ENCODE assay signal across 8 mouse cellular contexts in genomic region chrX:139870938-139871791, GRCm38 (mm10). TPM values are rescaled to one million over a fixed set of nuclear protein-coding genes. Genes with fewer than 3 reads are reported as not detected.
DNase-seq lines count a peak whose midpoint lies in the region; ATAC-seq and TF ChIP-seq lines count a peak whose summit lies in the region.

Gene Morc4 (minus strand): TSS chrX:139871677.

- 20% methylated on average over 81 of the region's 87 CpGs for WGBS in embryonic facial prominence, embryonic 10.5 days
- 32% methylated on average over 45 of the region's 87 CpGs for WGBS in limb, embryonic 14.5 days
- 24% methylated on average over 61 of the region's 87 CpGs for WGBS in midbrain, embryonic 16.5 days

- no peaks in the 10 kb centered on the region; the same call in 1 of the 2 replicates for H3K4me1 ChIP-seq in embryonic facial prominence, embryonic 10.5 days
- H3K4me1 ChIP-seq in limb, embryonic 14.5 days (ENCODE audit: control insufficient read depth, insufficient read depth, low read length), result no peaks in the 10 kb centered on the region; the same call in 1 of the 2 replicates
- H3K4me1 ChIP-seq in midbrain, embryonic 16.5 days (ENCODE audit: control insufficient read depth, insufficient read depth, low read length), result peaks cover 3% of the 10 kb centered on the region; the same call in 1 of the 2 replicates

- peak; percentile 92 for ATAC-seq in limb, embryonic 14.5 days (ENCODE audit: low FRiP score, low read depth)
- peak; percentile 95 for ATAC-seq in midbrain, embryonic 16.5 days

- H3K9ac ChIP-seq in limb, embryonic 14.5 days (ENCODE audit: low read depth, low read length, severe bottlenecking), result peak within 1 kb of the TSS; percentile 63
- peak within 1 kb of the TSS; percentile 74 for H3K9ac ChIP-seq in midbrain, embryonic 16.5 days (ENCODE audit: low read depth, low read length)

- no peaks in the 10 kb centered on the region for H3K36me3 ChIP-seq in embryonic facial prominence, embryonic 10.5 days (replicated peaks)
- no peaks in the 10 kb centered on the region for H3K36me3 ChIP-seq in limb, embryonic 14.5 days (ENCODE audit: control insufficient read depth, insufficient read depth, low read length)
- no peaks in the 10 kb centered on the region for H3K36me3 ChIP-seq in midbrain, embryonic 16.5 days (ENCODE audit: control insufficient read depth, insufficient read depth, low read length)

- peak within 1 kb of the TSS; percentile 69 for H3K4me3 ChIP-seq in embryonic facial prominence, embryonic 10.5 days
- peak within 1 kb of the TSS; percentile 57 for H3K4me3 ChIP-seq in limb, embryonic 14.5 days (replicated peaks; ENCODE audit: low read length)
- H3K4me3 ChIP-seq in midbrain, embryonic 16.5 days (ENCODE audit: low read depth, low read length), result peak within 1 kb of the TSS; percentile 64

- 0 out of 2 replicates have a peak, but pooled peaks have one; percentile 37 for TF ChIP-seq POLR2A in limb, embryonic 14.5 days (IDR thresholded peaks at IDR 0.05; ENCODE audit: borderline replicate concordance, extremely low read depth, insufficient read depth, insufficient read length)

- peak within 1 kb of the TSS; percentile 54 for H3K4me2 ChIP-seq in limb, embryonic 14.5 days (replicated peaks; ENCODE audit: low read depth, low read length, severe bottlenecking)
- peak within 1 kb of the TSS; percentile 58 for H3K4me2 ChIP-seq in midbrain, embryonic 16.5 days (ENCODE audit: low read length)

- no peaks in the 10 kb centered on the region; the same call in 1 of the 2 replicates for H3K9me3 ChIP-seq in embryonic facial prominence, embryonic 10.5 days
- H3K9me3 ChIP-seq in limb, embryonic 14.5 days (ENCODE audit: control insufficient read depth, low read length), result no peaks in the 10 kb centered on the region
- H3K9me3 ChIP-seq in midbrain, embryonic 16.5 days (replicated peaks; ENCODE audit: control insufficient read depth, low read length, poor library complexity, severe bottlenecking), result no peaks in the 10 kb centered on the region

- H3K27me3 ChIP-seq in embryonic facial prominence, embryonic 10.5 days (replicated peaks; ENCODE audit: low read depth, poor library complexity, severe bottlenecking), result peaks cover 70% of the 10 kb centered on the region
- 0 out of 2 replicates have a peak, but pooled peaks cover 3% of the 10 kb centered on the region for H3K27me3 ChIP-seq in limb, embryonic 14.5 days (ENCODE audit: control insufficient read depth, insufficient read depth, low read length)
- H3K27me3 ChIP-seq in midbrain, embryonic 16.5 days (ENCODE audit: control insufficient read depth, insufficient read depth, low read depth, low read length), result no peaks in the 10 kb centered on the region

- DNase-seq in thymus, postnatal 25 days, result peak; percentile 0
- no peak for DNase-seq in thymus, postnatal 10 days (ENCODE audit: low spot score in 2 of 2)
- peak; percentile 81 for DNase-seq in embryonic facial prominence, embryonic 10.5 days (ENCODE audit: low spot score)
- peak; percentile 54 to 64 for DNase-seq in heart, adult 9 months (ENCODE audit: low spot score in 2 of 2)
- DNase-seq in kidney, adult 9 months, result peak; percentile 60
- DNase-seq in limb, embryonic 14.5 days (ENCODE audit: low spot score), result peak; percentile 67
- DNase-seq in testis, postnatal 10 days (ENCODE audit: low spot score), result peak; percentile 50

- H3K27ac ChIP-seq in embryonic facial prominence, embryonic 10.5 days (replicated peaks), result peak within 1 kb of the TSS; percentile 80
- H3K27ac ChIP-seq in limb, embryonic 14.5 days (replicated peaks; ENCODE audit: low read depth, low read length), result peak within 1 kb of the TSS; percentile 55; the same call in 1 of the 2 replicates
- H3K27ac ChIP-seq in midbrain, embryonic 16.5 days (ENCODE audit: low read length), result peak within 1 kb of the TSS; percentile 45; the same call in 1 of the 2 replicates

RNA-seq across cellular contexts. Expression of gene Morc4, which starts in this region (rescaled TPM):
- 8.6 and 9.1 TPM in 2 replicates for polyA plus RNA-seq in embryonic facial prominence, embryonic 10.5 days (2016; fragmentation: Nextera tagmentation; extraction: Ambion mirVana)
- polyA plus RNA-seq in limb, embryonic 14.5 days (2012; rRNA removed), result 19.4 and 21.8 TPM in 2 replicates
- polyA plus RNA-seq in limb, embryonic 14.5 days (2014; fragmentation: Nextera tagmentation; extraction: Ambion mirVana), result 24.0 and 31.0 TPM in 2 replicates
- 3.3 and 3.4 TPM in 2 replicates for polyA plus RNA-seq in midbrain, embryonic 16.5 days (2015; fragmentation: Nextera tagmentation; extraction: Ambion mirVana)

Comparison
In these comparisons a context has a peak if more than half of its experiments do, and no peak if none do; other contexts are left out.
1. DNase-seq: peak in thymus, postnatal 25 days (single experiment), embryonic facial prominence, embryonic 10.5 days (single experiment), heart, adult 9 months (2 of 2), kidney, adult 9 months (single experiment), limb, embryonic 14.5 days (single experiment) and testis, postnatal 10 days (single experiment); none in thymus, postnatal 10 days (0 of 2).
2. Peak in every context shown above with its lines, with median percentiles within 50 percentile points of each other: H3K27ac ChIP-seq and H3K4me3 ChIP-seq.